Mouse (Mus musculus): ENCODE data around the gene Vmn1r201. TPM values are rescaled to one million over a fixed set of nuclear protein-coding genes. Genes with fewer than 3 reads are reported as not detected.

Gene Vmn1r201
- polyA plus RNA-seq (2014; fragmentation: Nextera tagmentation; extraction: Ambion mirVana), result not detected in 2 replicates

DNA sequence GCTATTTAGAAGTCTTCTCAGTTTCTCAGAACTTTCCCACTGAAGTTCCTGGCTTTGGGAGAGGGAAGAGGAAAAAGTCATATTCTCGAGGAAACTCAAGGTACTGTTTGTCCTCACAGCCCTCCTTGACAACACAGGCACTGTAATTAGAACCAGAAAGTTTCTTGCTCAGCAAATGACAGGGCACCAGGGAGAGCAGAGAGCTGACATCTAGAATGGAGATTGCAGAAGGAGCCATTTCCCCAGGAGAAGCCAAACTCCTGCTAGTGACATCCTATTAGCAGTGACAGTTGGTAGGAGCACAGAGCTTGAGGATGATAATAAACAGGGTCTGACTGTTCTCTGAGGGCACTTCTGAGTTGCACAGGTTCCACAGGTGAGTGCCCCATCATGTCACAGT is at the start of gene Vmn1r201:
TSS of gene Vmn1r201 (plus strand) at position 301 of the 400 bp plus-strand sequence.
- Histone ChIP-seq H3K4me1 (ENCODE audit: control insufficient read depth, insufficient read depth, low read length) (no peaks in the 10 kb centered on the region), H3K36me3 (ENCODE audit: control insufficient read depth, insufficient read depth, low read length) (no peaks in the 10 kb centered on the region), H3K9ac (replicated peaks; ENCODE audit: low read depth, low read length) (no peak within 1 kb of the TSS), H3K4me3 (ENCODE audit: low read depth, low read length) (no peak within 1 kb of the TSS), H3K9me3 (ENCODE audit: control insufficient read depth, low read depth, low read length) (no peaks in the 10 kb centered on the region), H3K27me3 (ENCODE audit: control insufficient read depth, insufficient read depth, low read length) (no peaks in the 10 kb centered on the region), H3K4me2 (replicated peaks; ENCODE audit: low read depth, low read length) (no peak within 1 kb of the TSS), H3K27ac (ENCODE audit: low read length) (no peak within 1 kb of the TSS)
- 54% methylated on average over 1 of the region's 1 CpGs for WGBS
- no peak for ATAC-seq (ENCODE audit: insufficient number of reproducible peaks, insufficient read depth, low FRiP score, low read depth)

DNA sequence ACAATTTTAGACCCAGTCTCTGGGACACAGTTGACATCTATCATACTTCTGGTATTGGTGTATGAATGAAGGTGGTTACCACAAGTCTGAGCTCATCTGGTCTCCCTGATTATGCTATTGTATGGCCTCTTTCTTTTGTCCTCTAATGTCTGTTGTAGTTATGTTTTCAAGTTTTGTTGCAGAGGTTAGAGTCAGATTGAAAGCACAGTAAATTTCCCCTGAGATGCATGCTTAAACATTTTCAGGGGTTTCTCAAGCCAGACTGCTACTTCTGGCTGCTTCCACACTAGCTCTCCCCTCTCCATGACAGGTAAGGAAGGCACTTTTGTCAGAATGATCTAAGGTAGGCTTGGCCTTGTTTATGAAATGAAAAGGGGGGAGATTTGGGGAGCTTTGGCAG is 16.6 kb upstream of the Vmn1r201 start:
- Histone ChIP-seq H3K4me3 (ENCODE audit: low read depth, low read length) (no peak overlapping the region), H3K4me2 (replicated peaks; ENCODE audit: low read depth, low read length) (no peak overlapping the region), H3K36me3 (ENCODE audit: control insufficient read depth, insufficient read depth, low read length) (no peaks in the 10 kb centered on the region), H3K27me3 (ENCODE audit: control insufficient read depth, insufficient read depth, low read length) (no peaks in the 10 kb centered on the region), H3K9ac (replicated peaks; ENCODE audit: low read depth, low read length) (no peak overlapping the region), H3K27ac (ENCODE audit: low read length) (no peak overlapping the region), H3K9me3 (ENCODE audit: control insufficient read depth, low read depth, low read length) (no peaks in the 10 kb centered on the region), H3K4me1 (ENCODE audit: control insufficient read depth, insufficient read depth, low read length) (no peaks in the 10 kb centered on the region)
- no peak for ATAC-seq (ENCODE audit: insufficient number of reproducible peaks, insufficient read depth, low FRiP score, low read depth)

DNA sequence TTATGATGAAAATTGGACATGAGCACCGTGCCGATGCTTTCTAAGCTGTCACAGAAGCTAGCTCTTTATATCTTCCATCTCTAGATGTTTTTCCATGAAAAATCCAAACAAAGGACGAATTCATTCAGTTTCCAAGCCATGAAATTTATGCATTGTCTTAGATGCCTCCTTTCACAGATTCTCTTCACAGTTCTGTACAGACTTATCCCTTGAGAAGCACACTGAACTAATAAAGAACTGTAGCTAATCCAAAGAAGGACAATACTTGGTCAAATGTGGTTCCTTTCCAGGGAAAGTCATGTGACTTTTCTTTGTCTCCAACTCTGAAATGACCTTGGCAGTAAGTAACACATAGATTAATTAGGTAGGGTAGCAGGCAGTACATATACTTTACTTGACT is 30.7 kb downstream of the Vmn1r201 start:
- no peak for ATAC-seq (ENCODE audit: insufficient number of reproducible peaks, insufficient read depth, low FRiP score, low read depth)
- WGBS, result 76% methylated on average over 3 of the region's 3 CpGs
- no peaks in the 10 kb centered on the region for H3K27me3 ChIP-seq (ENCODE audit: control insufficient read depth, insufficient read depth, low read length)
- H3K4me2 ChIP-seq (replicated peaks; ENCODE audit: low read depth, low read length), result no peak overlapping the region
- no peak overlapping the region for H3K4me3 ChIP-seq (ENCODE audit: low read depth, low read length)
- no peaks in the 10 kb centered on the region for H3K4me1 ChIP-seq (ENCODE audit: control insufficient read depth, insufficient read depth, low read length)
- H3K27ac ChIP-seq (ENCODE audit: low read length), result no peak overlapping the region
- no peak overlapping the region for H3K9ac ChIP-seq (replicated peaks; ENCODE audit: low read depth, low read length)
- no peaks in the 10 kb centered on the region for H3K9me3 ChIP-seq (ENCODE audit: control insufficient read depth, low read depth, low read length)
- no peaks in the 10 kb centered on the region for H3K36me3 ChIP-seq (ENCODE audit: control insufficient read depth, insufficient read depth, low read length)

DNA sequence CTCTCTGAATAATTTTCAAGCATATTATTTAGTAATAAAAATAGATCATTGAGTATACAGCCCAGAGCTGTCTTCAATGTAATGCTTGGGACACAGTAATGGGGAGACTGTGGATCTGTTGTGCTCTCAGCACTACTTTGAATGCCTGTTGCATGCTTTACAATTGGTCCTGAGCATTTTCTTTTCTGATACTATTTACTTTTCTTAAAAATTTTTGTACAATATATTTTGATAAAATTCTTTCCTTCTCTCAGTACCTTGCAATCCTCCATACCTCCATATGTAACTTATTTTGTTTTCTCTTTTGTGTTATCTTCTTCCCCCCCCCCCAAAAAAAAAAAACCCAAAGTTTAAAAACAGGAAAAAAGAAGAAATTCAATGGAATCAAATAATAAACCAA is 33.6 kb downstream of the Vmn1r201 start, which contains the start of gene Vmn1r202:
TSS of gene Vmn1r202 (minus strand) at position 101 of the 400 bp plus-strand sequence.
- Histone ChIP-seq H3K4me3 (ENCODE audit: low read depth, low read length) (no peak within 1 kb of the TSS), H3K4me2 (replicated peaks; ENCODE audit: low read depth, low read length) (no peak within 1 kb of the TSS), H3K27me3 (ENCODE audit: control insufficient read depth, insufficient read depth, low read length) (no peaks in the 10 kb centered on the region), H3K27ac (ENCODE audit: low read length) (no peak within 1 kb of the TSS), H3K9me3 (ENCODE audit: control insufficient read depth, low read depth, low read length) (no peaks in the 10 kb centered on the region), H3K9ac (replicated peaks; ENCODE audit: low read depth, low read length) (no peak within 1 kb of the TSS), H3K36me3 (ENCODE audit: control insufficient read depth, insufficient read depth, low read length) (no peaks in the 10 kb centered on the region), H3K4me1 (ENCODE audit: control insufficient read depth, insufficient read depth, low read length) (no peaks in the 10 kb centered on the region)
- no peak for ATAC-seq (ENCODE audit: insufficient number of reproducible peaks, insufficient read depth, low FRiP score, low read depth)

DNA sequence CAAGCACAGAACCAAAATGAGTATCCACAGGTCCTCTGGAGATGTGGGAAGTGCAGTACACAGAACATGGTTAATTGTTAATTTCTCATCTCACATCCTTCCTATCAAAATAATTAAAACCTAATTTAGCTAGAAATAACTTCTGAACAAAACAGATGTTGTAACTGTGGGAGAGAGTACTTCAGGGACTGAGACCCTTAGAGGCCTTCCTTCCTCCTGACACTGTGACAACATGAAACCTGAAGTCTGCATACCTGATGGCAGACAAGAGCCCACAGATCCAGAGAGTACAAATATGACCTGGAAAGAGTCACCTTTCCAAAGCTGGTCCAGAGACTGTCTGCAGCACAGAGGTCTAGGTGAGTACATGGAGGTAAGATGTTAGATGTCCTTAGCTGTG is 46.1 kb downstream of the Vmn1r201 start, which contains the start of gene Vmn1r203:
TSS of gene Vmn1r203 (plus strand) at position 301 of the 400 bp plus-strand sequence.
- H3K4me3 ChIP-seq (ENCODE audit: low read depth, low read length), result no peak within 1 kb of the TSS
- H3K4me2 ChIP-seq (replicated peaks; ENCODE audit: low read depth, low read length), result no peak within 1 kb of the TSS
- ATAC-seq (ENCODE audit: insufficient number of reproducible peaks, insufficient read depth, low FRiP score, low read depth), result no peak

More for the DNA sequence above, 46.1 kb downstream of the Vmn1r201 start, which contains the start of gene Vmn1r203:
- no peaks in the 10 kb centered on the region for H3K27me3 ChIP-seq (ENCODE audit: control insufficient read depth, insufficient read depth, low read length)
- no peaks in the 10 kb centered on the region for H3K9me3 ChIP-seq (ENCODE audit: control insufficient read depth, low read depth, low read length)
- no peaks in the 10 kb centered on the region for H3K4me1 ChIP-seq (ENCODE audit: control insufficient read depth, insufficient read depth, low read length)
- no peaks in the 10 kb centered on the region for H3K36me3 ChIP-seq (ENCODE audit: control insufficient read depth, insufficient read depth, low read length)
- H3K27ac ChIP-seq (ENCODE audit: low read length), result no peak within 1 kb of the TSS
- no peak within 1 kb of the TSS for H3K9ac ChIP-seq (replicated peaks; ENCODE audit: low read depth, low read length)

Other genes starting within 250 kb of the Vmn1r201 start
- gene Vmn1r193, start 248.8 kb upstream of the Vmn1r201 start, polyA plus RNA-seq (2014; fragmentation: Nextera tagmentation; extraction: Ambion mirVana), result not detected in 2 replicates
- gene Vmn1r194, start 227.7 kb upstream of the Vmn1r201 start, polyA plus RNA-seq (2014; fragmentation: Nextera tagmentation; extraction: Ambion mirVana), result not detected in 2 replicates
- gene Vmn1r195, start 201.4 kb upstream of the Vmn1r201 start, polyA plus RNA-seq (2014; fragmentation: Nextera tagmentation; extraction: Ambion mirVana), result not detected in 2 replicates
- gene Vmn1r196, start 182.0 kb upstream of the Vmn1r201 start, polyA plus RNA-seq (2014; fragmentation: Nextera tagmentation; extraction: Ambion mirVana), result not detected in 2 replicates
- gene Vmn1r197, start 147.3 kb upstream of the Vmn1r201 start, polyA plus RNA-seq (2014; fragmentation: Nextera tagmentation; extraction: Ambion mirVana), result not detected in 2 replicates
- gene Vmn1r198, start 121.6 kb upstream of the Vmn1r201 start, polyA plus RNA-seq (2014; fragmentation: Nextera tagmentation; extraction: Ambion mirVana), result not detected in 2 replicates
- not detected in 2 replicates for gene Vmn1r199, start 92.1 kb upstream of the Vmn1r201 start, polyA plus RNA-seq (2014; fragmentation: Nextera tagmentation; extraction: Ambion mirVana)
- not detected in 2 replicates for gene Vmn1r200, start 81.5 kb upstream of the Vmn1r201 start, polyA plus RNA-seq (2014; fragmentation: Nextera tagmentation; extraction: Ambion mirVana)
- gene Vmn1r202, start 33.5 kb downstream of the Vmn1r201 start, polyA plus RNA-seq (2014; fragmentation: Nextera tagmentation; extraction: Ambion mirVana), result not detected in 2 replicates
- gene Vmn1r203, start 46.2 kb downstream of the Vmn1r201 start, polyA plus RNA-seq (2014; fragmentation: Nextera tagmentation; extraction: Ambion mirVana), result not detected in 2 replicates
- not detected in 2 replicates for gene Vmn1r204, start 81.3 kb downstream of the Vmn1r201 start, polyA plus RNA-seq (2014; fragmentation: Nextera tagmentation; extraction: Ambion mirVana)
- gene Vmn1r205, start 121.1 kb downstream of the Vmn1r201 start, polyA plus RNA-seq (2014; fragmentation: Nextera tagmentation; extraction: Ambion mirVana), result not detected in 2 replicates
- not detected in 2 replicates for gene Vmn1r206, start 152.3 kb downstream of the Vmn1r201 start, polyA plus RNA-seq (2014; fragmentation: Nextera tagmentation; extraction: Ambion mirVana)

Measured in stomach, embryonic 14.5 days (tissue).